Mouse (Mus musculus): ENCODE results near the gene Cplx2.

The Cplx2 gene

GRCm38 (mm10) chr13:54367758-54368157 lies 3.4 kb upstream of the Cplx2 start:
- in situ Hi-C loops (cut with MboI) = no loop called here

GRCm38 (mm10) chr13:54368181-54368580 lies 3.0 kb upstream of the Cplx2 start:
- in situ Hi-C loops (cut with MboI) = no loop called here

GRCm38 (mm10) chr13:54371387-54372330 lies 510 bp downstream of the Cplx2 start:
- in situ Hi-C loops (cut with MboI) = no loop called here

- in situ Hi-C loops (cut with MboI) = no loop called here
Observed at GRCm38 (mm10) chr13:54372665-54373064, 1.5 kb downstream of the Cplx2 start.

- in situ Hi-C loops (cut with MboI) = no loop called here
Observed at GRCm38 (mm10) chr13:54374106-54374706, 3.1 kb downstream of the Cplx2 start.

- in situ Hi-C loops (cut with MboI) = no loop called here
Observed at GRCm38 (mm10) chr13:54375497-54376495, 4.6 kb downstream of the Cplx2 start.

GRCm38 (mm10) chr13:54376736-54377135 lies 5.6 kb downstream of the Cplx2 start:
- in situ Hi-C loops (cut with MboI) = no loop called here

- in situ Hi-C loops (cut with MboI) = no loop called here
Observed at GRCm38 (mm10) chr13:54378051-54378450, 6.9 kb downstream of the Cplx2 start.

GRCm38 (mm10) chr13:54380421-54380820 lies 9.3 kb downstream of the Cplx2 start:
- in situ Hi-C loops (cut with MboI) = no loop called here

- in situ Hi-C loops (cut with MboI) = no loop called here
Observed at GRCm38 (mm10) chr13:54381396-54381795, 10.2 kb downstream of the Cplx2 start.

GRCm38 (mm10) chr13:54383531-54383930 lies 12.4 kb downstream of the Cplx2 start:
- in situ Hi-C loops (cut with MboI) = no loop called here

GRCm38 (mm10) chr13:54384518-54384917 lies 13.4 kb downstream of the Cplx2 start:
- in situ Hi-C loops (cut with MboI) = no loop called here

GRCm38 (mm10) chr13:54385008-54386004 lies 14.2 kb downstream of the Cplx2 start:
- in situ Hi-C loops (cut with MboI) = no loop called here

- in situ Hi-C loops (cut with MboI) = no loop called here
Observed at GRCm38 (mm10) chr13:54389971-54390564, 18.9 kb downstream of the Cplx2 start.

GRCm38 (mm10) chr13:54390565-54391013 lies 19.4 kb downstream of the Cplx2 start:
- in situ Hi-C loops (cut with MboI) = no loop called here

GRCm38 (mm10) chr13:54391313-54391712 lies 20.2 kb downstream of the Cplx2 start:
- in situ Hi-C loops (cut with MboI) = no loop called here

- in situ Hi-C loops (cut with MboI) = no loop called here
Observed at GRCm38 (mm10) chr13:54397069-54397468, 25.9 kb downstream of the Cplx2 start.

- in situ Hi-C loops (cut with MboI) = no loop called here
Observed at GRCm38 (mm10) chr13:54400565-54401179, 29.5 kb downstream of the Cplx2 start.

- in situ Hi-C loops (cut with MboI) = no loop called here
Observed at GRCm38 (mm10) chr13:54401180-54401569, 30.0 kb downstream of the Cplx2 start.

GRCm38 (mm10) chr13:54402346-54402745 lies 31.2 kb downstream of the Cplx2 start:
- in situ Hi-C loops (cut with MboI) = no loop called here

Data from mature B cell (primary cell).